Mouse (Mus musculus) heart, adult 2 months (tissue): ENCODE results near the gene Rbm4b. TPM values are rescaled to one million over a fixed set of nuclear protein-coding genes. Genes with fewer than 3 reads are reported as not detected.

Experiments
- DNase-seq, 2 experiments: peaks; one replicate each; pipeline ENCODE4 v3.0.0; 2021
- H3K27ac ChIP-seq: fragments of 200-600 bp; 2 replicates; pipeline ENCODE4 v1.8.1; 2022
- H3K27me3 ChIP-seq: fragments of 200-500 bp; 2 replicates; pipeline ENCODE4 v1.6.1; 2012; ENCODE audit warnings: mild to moderate bottlenecking, low read length, inconsistent platforms, mixed read lengths; ENCODE audit not compliant: control insufficient read depth, insufficient read depth
- H3K36me3 ChIP-seq: fragments of 200-500 bp; 2 replicates; pipeline ENCODE4 v1.6.1; 2012; ENCODE audit warnings: low read length, inconsistent platforms; ENCODE audit not compliant: control insufficient read depth, insufficient read depth
- H3K4me1 ChIP-seq: fragments of 200-500 bp; 2 replicates; pipeline ENCODE4 v1.6.1; 2011; ENCODE audit warnings: low read length; ENCODE audit not compliant: control insufficient read depth, insufficient read depth
- H3K4me3 ChIP-seq: fragments of 200-600 bp; 2 replicates; pipeline ENCODE4 v1.8.1; 2022
- H3K79me2 ChIP-seq: fragments of 200-500 bp; replicated peaks from 2 replicates; pipeline ENCODE4 v1.6.1; 2012; ENCODE audit warnings: mild to moderate bottlenecking, inconsistent platforms, low read length, moderate library complexity, mixed read lengths; ENCODE audit not compliant: control insufficient read depth, insufficient read depth
- H3K9ac ChIP-seq: fragments of 200-500 bp; 2 replicates; pipeline ENCODE4 v1.6.1; 2012; ENCODE audit warnings: low read depth, mild to moderate bottlenecking, control low read depth, inconsistent platforms, low read length, mixed read lengths
- CTCF ChIP-seq: fragments of 200-600 bp; IDR thresholded peaks from 2 replicates; pipeline ENCODE4 v1.8.1; 2022; ENCODE audit warnings: antibody characterized with exemption, mild to moderate bottlenecking, moderate library complexity
- EP300 ChIP-seq: fragments of 200-500 bp; IDR thresholded peaks from 2 replicates; pipeline ENCODE4 v1.6.1; 2011; ENCODE audit warnings: low read depth, low read length, control low read depth; ENCODE audit not compliant: insufficient read depth
- POLR2A ChIP-seq: fragments of 200-500 bp; IDR thresholded peaks from 2 replicates; pipeline ENCODE4 v1.6.1; 2011; ENCODE audit warnings: mild to moderate bottlenecking, low read depth, low read length, control low read depth; ENCODE audit not compliant: insufficient read depth
- WGBS: fragments of 180-500 bp; shearing (Covaris S2); methylation state at CpG from one replicate; pipeline ENCODE4 v1.1.7; 2018; 5-methylcytosine and 5-hydroxymethylcytosine counted together
- intact Hi-C: fragments of 180-260 bp; cut with DNase I; formaldehyde crosslinking; loops from one replicate; pipeline ENCODE4 v1.15.1; 2025
- polyA plus RNA-seq: library from polyadenylated mRNA; depleted of rRNA; stranded (reverse); fragments of >200 nt; gene quantifications from 2 replicates; pipeline ENCODE4 v1.2.3, GENCODE M21; 2012
- total RNA-seq, 2 experiments: library from RNA; stranded (reverse); gene quantifications; 2 replicates each; pipeline ENCODE4 v1.2.3; 2021

Rbm4b gene
- total and polyA plus RNA-seq, 3 experiments = 5.1 to 6.5 (median 6.3) TPM

- intact Hi-C loops = no loop called here
- TF ChIP-seq CTCF (no peak), EP300 (no peak), POLR2A (no peak)
- H3K4me3 ChIP-seq = no peak overlapping the region
- no peaks in the 10 kb centered on the region for H3K36me3 ChIP-seq
- DNase-seq = no peak
- no peaks in the 10 kb centered on the region for H3K79me2 ChIP-seq
- no peak overlapping the region for H3K27ac ChIP-seq
- no peaks in the 10 kb centered on the region for H3K4me1 ChIP-seq
- H3K27me3 ChIP-seq = no peaks in the 10 kb centered on the region; the same call in 1 of the 2 replicates
- WGBS = 81% methylated on average over 15 of the region's 15 CpGs
- H3K9ac ChIP-seq = no peak overlapping the region
These were observed 36.2 kb upstream of the Rbm4b start for GRCm38 (mm10) chr19:4720112-4720511.

GRCm38 (mm10) chr19:4720671-4721244, 35.5 kb upstream of the Rbm4b start:
- no peak for DNase-seq
- intact Hi-C loops = no loop called here
- Histone ChIP-seq H3K9ac (no peak overlapping the region), H3K4me1 (no peaks in the 10 kb centered on the region), H3K27ac (no peak overlapping the region), H3K27me3 (no peaks in the 10 kb centered on the region; the same call in 1 of the 2 replicates), H3K79me2 (no peaks in the 10 kb centered on the region), H3K4me3 (no peak overlapping the region), H3K36me3 (no peaks in the 10 kb centered on the region)
- TF ChIP-seq POLR2A = no peak
- TF ChIP-seq EP300 = no peak
- TF ChIP-seq CTCF = no peak
- 16% methylated on average over 11 of the region's 11 CpGs for WGBS

GRCm38 (mm10) chr19:4729186-4729585, 27.1 kb upstream of the Rbm4b start:
- H3K27me3 ChIP-seq = no peaks in the 10 kb centered on the region
- no peaks in the 10 kb centered on the region for H3K4me1 ChIP-seq
- H3K79me2 ChIP-seq = no peaks in the 10 kb centered on the region
- no peak overlapping the region for H3K9ac ChIP-seq
- no peaks in the 10 kb centered on the region for H3K36me3 ChIP-seq
- H3K27ac ChIP-seq = no peak overlapping the region
- DNase-seq = no peak
- no peak overlapping the region for H3K4me3 ChIP-seq
- TF ChIP-seq POLR2A (no peak), EP300 (no peak), CTCF (no peak)
- 66% methylated on average over 9 of the region's 9 CpGs for WGBS
- intact Hi-C loops = no loop called here

- H3K79me2 ChIP-seq = no peaks in the 10 kb centered on the region
- no peak overlapping the region for H3K27ac ChIP-seq
- DNase-seq = no peak
- no peak for TF ChIP-seq CTCF
- TF ChIP-seq EP300 = no peak
- TF ChIP-seq POLR2A = no peak
- H3K36me3 ChIP-seq = no peaks in the 10 kb centered on the region
- H3K4me3 ChIP-seq = no peak overlapping the region
- H3K4me1 ChIP-seq = no peaks in the 10 kb centered on the region
- H3K9ac ChIP-seq = no peak overlapping the region
- intact Hi-C loops = no loop called here
- no peaks in the 10 kb centered on the region for H3K27me3 ChIP-seq
- 68% methylated on average over 3 of the region's 3 CpGs for WGBS
These were observed 23.2 kb upstream of the Rbm4b start for GRCm38 (mm10) chr19:4733052-4733451.

GRCm38 (mm10) chr19:4737866-4738265, 18.4 kb upstream of the Rbm4b start:
- peak; percentile 42 to 50 for DNase-seq
- no peaks in the 10 kb centered on the region for H3K36me3 ChIP-seq
- H3K27ac ChIP-seq = no peak overlapping the region
- intact Hi-C loops = no loop called here
- peak overlapping the region; percentile 59 for H3K9ac ChIP-seq
- TF ChIP-seq EP300 (no peak), CTCF (no peak), POLR2A (no peak)
- H3K79me2 ChIP-seq = no peaks in the 10 kb centered on the region
- H3K27me3 ChIP-seq = no peaks in the 10 kb centered on the region
- no peak overlapping the region for H3K4me3 ChIP-seq
- no peaks in the 10 kb centered on the region for H3K4me1 ChIP-seq
- 64% methylated on average over 13 of the region's 13 CpGs for WGBS

GRCm38 (mm10) chr19:4739053-4739452, 17.2 kb upstream of the Rbm4b start:
- no peak overlapping the region for H3K4me3 ChIP-seq
- no peak overlapping the region for H3K27ac ChIP-seq
- DNase-seq = no peak
- no peaks in the 10 kb centered on the region for H3K79me2 ChIP-seq
- no peak overlapping the region for H3K9ac ChIP-seq
- H3K4me1 ChIP-seq = no peaks in the 10 kb centered on the region
- TF ChIP-seq CTCF = no peak
- no peak for TF ChIP-seq EP300
- no peaks in the 10 kb centered on the region for H3K27me3 ChIP-seq
- intact Hi-C loops = no loop called here
- H3K36me3 ChIP-seq = no peaks in the 10 kb centered on the region
- 94% methylated on average over 11 of the region's 11 CpGs for WGBS
